Mouse (Mus musculus) liver, embryonic 18 days (tissue): Measurements from ENCODE around the gene Kcna10. TPM values are rescaled to one million over a fixed set of nuclear protein-coding genes. Genes with fewer than 3 reads are reported as not detected.

Source experiments
- polyA plus RNA-seq: library from polyadenylated mRNA; depleted of rRNA; stranded (reverse); fragments of >200 nt; gene quantifications from 2 replicates; pipeline ENCODE4 v1.2.3, GENCODE M21; 2012; rRNA removed

The Kcna10 gene
- not detected in 2 replicates for polyA plus RNA-seq

DNA sequence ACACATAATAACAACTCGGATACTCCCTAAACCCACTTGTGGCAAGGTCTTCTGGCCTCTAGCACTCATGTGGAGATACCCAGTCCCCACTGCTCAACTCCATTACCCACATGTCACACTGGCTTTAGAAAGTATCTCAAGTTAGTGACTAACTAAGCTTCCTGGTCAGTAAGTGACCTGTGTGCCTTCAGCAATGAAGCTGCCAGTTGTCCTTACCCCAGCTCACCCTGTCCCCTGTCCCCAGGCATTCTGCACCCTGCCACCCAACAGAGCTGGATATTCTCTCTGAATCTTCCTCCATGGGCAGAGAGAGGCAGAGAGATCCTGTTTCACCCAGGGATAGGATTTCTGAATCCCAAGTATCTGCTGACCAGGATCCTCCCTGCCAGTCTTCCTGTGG, at the start of gene Kcna10:
Gene Kcna10, plus strand, starts transcription at position 301 of the 400 bp plus-strand sequence.

DNA sequence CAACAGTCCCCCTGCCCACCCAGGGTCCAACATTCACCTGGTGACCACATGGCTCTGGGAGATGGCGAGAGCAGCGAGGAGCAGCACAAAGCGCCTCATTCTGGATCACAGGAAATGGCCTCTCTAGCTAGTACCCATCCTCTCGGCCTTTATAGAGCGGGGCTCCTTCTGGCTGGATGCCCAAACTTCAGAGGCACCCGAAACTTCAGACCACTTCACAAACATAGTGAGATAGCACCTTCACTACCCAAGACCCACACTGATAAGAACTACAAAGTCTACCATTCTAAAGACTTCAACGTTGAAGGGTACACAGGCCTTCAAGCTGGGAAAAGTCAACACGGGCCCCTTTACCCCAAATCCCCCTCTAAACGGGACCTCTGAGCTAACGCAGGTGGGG, 38.8 kb downstream of the Kcna10 start, which contains the start of gene Cym:
Gene Cym, minus strand, starts transcription at position 125 of the 400 bp plus-strand sequence.

DNA sequence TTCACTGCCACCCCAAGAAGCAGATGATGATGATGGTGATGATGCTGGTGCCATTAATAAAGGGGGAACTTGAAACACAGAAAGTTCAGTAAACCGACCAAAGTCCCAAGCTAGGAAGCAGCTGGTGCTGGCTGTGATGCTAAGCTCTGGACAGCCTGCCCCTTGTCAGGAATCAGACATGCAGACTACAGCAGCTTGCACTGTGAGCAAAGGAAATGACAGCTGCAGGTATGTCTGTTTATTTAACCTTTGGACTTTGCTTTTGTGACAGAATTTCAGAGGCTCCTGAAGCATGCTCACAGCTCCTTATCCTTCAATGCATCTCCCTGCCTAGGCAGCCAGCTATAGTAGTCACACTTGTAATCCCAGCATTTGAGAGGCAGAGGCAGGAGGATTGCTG, 47.7 kb downstream of the Kcna10 start, which contains the start of gene A630076J17Rik:
Gene A630076J17Rik, plus strand, starts transcription at position 88 of the 400 bp plus-strand sequence.

DNA sequence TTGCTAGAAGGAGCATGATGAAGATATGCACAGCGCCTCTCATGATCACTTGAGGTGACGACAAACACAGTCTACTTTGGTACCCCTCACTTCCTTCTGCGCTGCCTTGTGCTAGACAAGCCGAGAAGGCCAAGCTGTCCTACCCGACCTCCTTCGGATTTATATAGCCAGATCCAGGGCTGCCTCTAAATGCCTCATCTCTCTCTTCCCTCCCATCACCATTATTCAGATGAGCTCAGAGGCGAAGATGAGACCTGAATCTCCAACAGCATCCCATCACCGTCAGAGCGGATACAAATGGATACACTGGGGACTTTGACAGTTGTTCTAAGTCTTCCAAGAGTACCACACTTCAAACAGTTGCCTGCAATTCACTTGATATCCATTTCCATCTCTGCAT, 56.8 kb downstream of the Kcna10 start, which contains the start of gene Prok1:
Gene Prok1, minus strand, starts transcription at position 101 of the 400 bp plus-strand sequence.

Other genes with a start within 250 kb of the Kcna10 start
- 0.52 and 0.71 TPM in 2 replicates for gene Kcna3, start 146.9 kb upstream of the Kcna10 start, polyA plus RNA-seq
- gene Kcna2, start 81.9 kb upstream of the Kcna10 start, polyA plus RNA-seq, result 0.26 and 0.31 TPM in 2 replicates
- 4.8 and 5.8 TPM in 2 replicates for gene Cym, start 38.7 kb downstream of the Kcna10 start, polyA plus RNA-seq
- gene A630076J17Rik, start 47.6 kb downstream of the Kcna10 start, polyA plus RNA-seq, result 0.30 and 0.32 TPM in 2 replicates
- gene Prok1, start 56.7 kb downstream of the Kcna10 start, polyA plus RNA-seq, result 15.0 and 17.2 TPM in 2 replicates
- 49.9 and 55.9 TPM in 2 replicates for gene Lamtor5, start 95.8 kb downstream of the Kcna10 start, polyA plus RNA-seq
- 0.05 and 0.08 TPM in 2 replicates for gene Slc16a4, start 108.2 kb downstream of the Kcna10 start, polyA plus RNA-seq
- 3.2 TPM in 2 replicates for gene Rbm15, start 150.6 kb downstream of the Kcna10 start, polyA plus RNA-seq